Mouse (Mus musculus): ENCODE results near the gene Gapdhs.
"Not testable (repeated sequence)": the region's sequence is repeated elsewhere in the genome, so short reads cannot be mapped to it uniquely, and the experiment has no call there.

Gene Gapdhs

DNA sequence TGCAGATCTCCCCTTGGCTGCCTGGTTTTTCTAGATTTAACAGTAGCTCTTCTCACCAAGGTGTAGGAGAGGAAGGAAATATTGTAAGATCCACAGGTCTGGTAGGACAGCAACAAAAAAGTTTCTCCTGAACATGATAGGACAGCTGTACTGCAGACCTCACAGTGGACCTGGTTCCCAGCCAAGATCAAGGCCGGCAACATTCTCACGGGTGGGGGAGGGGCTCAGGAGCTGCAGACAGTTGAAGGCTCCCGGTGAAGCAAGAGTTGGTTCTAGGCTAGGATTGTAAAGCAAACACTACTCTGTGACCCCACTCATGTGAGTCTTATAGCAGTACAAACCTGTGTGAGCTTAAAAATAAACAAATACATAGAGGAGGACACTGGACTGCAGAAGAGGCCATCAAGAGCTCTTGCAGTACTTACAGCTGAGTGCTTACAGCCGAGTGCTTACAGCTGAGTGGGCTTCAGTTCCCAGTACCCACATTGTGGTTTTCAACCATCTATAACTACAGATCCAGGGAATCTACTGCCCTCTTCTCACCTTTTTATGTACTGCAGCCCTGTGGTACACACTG lies 629 bp upstream of the Gapdhs start:
- DNase-seq, result no peak

DNA sequence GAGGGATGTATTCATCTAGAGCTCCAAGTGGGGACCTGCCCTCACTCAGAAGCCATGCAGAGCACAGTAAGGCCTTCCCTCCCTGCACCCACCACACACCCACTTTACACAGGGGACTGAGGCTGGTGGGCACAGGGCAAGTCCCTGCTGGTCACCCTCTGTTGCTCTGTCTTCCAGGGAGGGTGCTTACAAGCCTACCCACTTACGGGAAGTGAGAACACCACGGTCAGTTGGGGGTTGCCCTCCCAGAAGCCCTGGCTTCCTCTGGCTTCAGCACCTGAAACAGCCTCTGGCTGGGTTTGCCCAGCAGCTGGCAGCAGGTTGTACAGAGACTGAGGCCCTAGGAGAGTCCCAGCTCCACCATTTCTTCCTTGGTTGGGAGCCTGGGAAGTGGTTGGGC lies 911 bp downstream of the Gapdhs start:
- not testable (repeated sequence) for DNase-seq

DNA sequence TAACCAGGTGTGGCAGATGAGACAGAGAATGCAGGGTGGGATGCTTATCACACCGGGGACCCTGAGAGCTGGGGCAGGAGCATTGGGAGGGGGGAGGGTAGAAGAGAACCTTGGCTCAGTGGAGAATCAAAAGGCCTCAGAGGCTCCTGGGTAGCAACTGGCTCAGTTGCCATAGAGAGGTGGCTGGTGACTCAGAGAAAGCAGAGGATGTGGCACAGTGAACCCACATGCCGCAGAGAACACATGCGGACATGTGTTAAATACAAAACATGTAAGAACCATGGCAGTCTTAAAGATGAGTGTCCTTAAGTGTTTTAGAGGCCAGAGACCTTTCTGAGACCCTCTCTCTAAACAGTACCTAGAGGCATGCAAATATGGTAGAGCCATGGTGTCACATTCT lies 7.3 kb downstream of the Gapdhs start:
- DNase-seq, result no peak

DNA sequence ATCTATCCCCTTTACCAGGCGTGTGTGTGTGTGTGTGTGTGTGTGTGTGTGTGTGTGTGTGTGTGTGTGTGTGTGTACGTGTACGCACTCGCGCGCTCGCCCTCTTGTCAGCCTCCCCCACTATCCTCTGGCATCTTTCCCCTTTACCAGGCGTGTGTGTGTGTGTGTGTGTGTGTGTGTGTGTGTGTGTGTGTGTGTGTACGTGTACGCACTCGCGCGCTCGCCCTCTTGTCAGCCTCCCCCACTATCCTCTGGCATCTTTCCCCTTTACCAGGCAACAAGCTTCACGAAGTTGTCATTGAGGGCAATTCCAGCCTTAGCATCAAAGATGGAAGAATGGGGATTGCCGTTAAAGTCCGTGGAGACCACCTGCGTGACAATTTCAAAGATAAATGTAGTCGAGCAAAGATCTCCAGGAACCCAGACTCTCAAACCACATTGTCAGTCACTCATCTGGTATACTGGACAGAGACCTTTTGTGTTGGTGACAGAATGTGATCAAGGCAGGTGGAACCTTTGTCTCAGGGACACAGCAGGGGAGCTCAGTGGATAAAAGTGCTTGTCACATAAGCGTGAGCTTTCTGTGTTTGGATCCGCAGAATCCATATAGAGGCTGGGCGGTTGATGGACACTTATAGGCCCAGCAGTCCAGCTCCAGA lies 13.3 kb downstream of the Gapdhs start:
- peak; percentile 26 to 35 for DNase-seq

DNA sequence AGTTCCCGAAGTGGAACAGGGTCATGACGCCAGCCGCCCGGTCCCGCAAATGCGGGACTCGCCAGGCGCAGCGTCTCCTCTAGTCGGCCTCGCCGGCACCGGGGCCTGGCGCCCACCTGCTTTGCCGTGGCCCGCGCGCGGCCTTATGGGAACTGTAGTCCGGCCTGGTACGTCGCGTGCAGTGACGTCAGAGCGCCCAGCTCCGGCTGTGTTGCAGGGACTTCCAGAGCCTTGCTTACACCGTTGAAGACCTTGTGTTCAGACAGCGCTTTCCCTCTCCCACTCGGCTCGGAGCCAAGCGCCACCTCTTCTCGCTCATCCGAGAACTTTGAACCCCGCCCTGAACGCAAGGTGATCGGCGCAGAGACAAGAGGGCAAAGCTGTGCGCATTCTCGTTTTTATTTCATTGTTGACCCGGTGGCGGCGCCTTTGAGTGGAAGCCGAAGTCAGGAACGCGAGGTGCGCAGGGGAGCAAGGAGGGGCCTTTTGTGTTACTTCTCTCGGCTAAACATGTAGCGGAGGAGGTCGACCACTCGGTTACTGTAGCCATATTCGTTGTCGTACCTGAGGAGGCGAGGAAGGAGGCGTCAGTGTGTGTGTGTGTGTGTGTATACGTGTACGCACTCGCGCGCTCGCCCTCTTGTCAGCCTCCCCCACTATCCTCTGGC lies 14.0 kb downstream of the Gapdhs start, which contains the start of gene Tmem147:
Gene Tmem147 (minus strand): TSS at position 145 of the 668 bp plus-strand sequence.
- peak; percentile 96 to 98 for DNase-seq

DNA sequence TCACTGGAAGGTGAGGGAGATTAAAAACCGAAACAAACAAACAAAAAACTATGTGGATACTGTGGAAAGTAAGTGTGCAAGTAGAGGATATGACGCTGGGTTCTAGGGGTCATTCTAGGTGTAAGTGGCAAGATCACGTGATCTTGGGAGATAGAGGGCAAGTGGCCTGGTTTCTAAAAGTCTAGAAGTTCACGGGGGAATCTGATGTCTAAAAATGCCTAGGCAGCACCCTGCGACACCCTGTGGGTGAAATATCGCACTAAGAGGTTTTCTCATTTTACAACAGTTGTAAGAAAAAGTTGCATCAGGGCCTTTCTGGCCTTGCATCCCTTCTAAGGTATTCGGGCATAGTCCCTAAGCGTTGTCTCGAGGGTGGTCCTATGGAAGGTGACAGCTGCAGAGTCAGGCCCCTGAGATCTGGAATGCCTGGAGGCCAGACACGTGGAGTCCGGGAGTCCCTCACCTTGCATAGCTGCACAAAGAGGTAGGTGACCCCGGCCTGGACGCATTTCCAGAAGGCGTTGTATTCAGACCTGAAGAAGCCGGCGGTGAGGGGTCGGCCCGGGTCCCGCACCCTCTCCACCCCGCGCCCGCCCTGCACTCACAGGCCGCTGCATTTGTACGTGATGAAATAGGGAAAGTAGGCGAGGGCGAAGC lies 14.6 kb downstream of the Gapdhs start:
- no peak for DNase-seq

DNA sequence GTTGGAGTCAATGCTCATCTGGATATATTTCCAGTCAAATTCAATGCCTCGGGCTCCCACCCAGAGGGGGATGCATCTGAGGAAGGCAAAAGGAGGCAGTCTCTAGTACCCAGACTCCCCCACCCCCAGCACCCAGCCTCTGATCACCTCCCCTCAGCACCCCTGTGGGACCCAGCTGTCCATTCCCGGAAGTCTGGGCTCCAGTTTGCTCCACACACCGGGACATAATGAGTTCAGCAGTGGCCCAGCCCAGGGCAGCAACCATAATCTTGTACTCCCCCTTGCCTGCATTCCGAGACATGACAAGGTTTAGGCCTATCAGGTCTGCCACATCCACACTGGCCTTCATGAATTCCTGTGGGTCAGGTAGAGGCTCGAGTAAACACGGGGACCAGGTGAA lies 15.3 kb downstream of the Gapdhs start:
- DNase-seq, result no peak

DNA sequence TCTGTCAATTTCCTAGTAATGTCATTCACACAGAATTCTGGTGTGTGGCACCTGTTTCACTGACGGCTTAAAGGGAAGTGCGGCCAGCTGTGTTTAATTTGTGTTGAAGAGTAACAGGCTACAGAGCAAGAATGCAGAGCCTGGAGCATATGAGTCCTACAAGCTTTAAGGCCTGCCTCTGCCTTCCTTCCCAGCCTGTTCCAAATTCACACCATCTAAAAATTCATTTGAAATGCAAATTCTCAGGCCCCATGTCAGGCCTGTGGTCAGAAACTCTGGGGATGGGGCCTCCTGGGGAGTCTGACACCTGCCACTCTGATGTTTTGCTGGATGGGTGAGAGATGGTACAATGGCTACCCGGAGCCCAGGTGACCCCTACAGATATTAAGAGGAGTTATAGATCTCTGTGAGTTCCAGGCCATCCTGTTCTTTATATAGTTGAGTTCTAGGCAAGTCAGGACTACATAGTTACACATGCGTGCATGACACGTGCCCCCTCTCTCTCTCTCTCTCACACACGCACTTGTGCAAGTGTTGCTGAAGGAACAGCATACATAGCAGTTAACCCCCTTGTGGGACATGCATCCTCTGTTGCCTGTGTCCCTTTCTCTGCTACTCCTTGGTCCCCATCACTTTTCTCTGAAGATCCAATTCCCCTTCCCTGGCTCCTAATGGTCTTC lies 20.1 kb downstream of the Gapdhs start:
- no peak for DNase-seq

DNA sequence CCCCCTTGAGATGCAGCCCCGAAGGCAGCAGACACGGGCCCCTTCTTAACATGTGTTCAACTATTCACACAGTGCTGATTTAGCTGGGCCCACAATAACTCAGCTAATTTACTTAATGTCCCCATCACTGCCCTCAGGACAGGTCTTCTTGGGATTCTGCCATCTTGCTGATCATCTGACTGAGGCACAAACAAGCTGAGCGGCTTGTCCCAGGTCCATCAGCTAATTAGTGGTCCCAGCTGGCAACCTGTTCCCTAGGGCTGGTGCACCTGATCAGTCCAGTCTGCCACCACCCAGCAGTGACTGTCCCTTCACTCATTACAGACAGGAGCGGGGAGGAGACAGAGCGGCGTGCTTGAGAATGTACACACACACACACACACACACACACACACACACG lies 22.2 kb downstream of the Gapdhs start:
- peak; percentile 26 to 37 for DNase-seq

DNA sequence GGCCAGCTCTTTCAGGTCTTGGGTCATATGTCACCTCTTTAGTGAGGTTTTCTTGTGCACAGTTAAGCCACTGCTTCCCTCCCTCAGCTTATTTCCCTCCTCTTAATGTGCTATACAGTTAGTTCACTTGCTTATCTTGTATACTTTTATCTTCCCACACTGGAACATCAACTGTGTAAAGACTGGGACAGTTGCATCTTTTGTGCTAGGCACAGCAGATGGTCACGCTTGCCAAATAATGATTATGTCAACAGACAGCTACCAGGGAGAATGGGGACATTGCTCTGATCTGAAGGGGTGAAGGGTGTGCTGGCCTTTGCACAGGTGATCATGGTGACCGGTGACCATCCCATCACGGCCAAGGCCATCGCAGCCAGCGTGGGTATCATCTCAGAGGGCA lies 23.8 kb downstream of the Gapdhs start:
- DNase-seq, result no peak

DNA sequence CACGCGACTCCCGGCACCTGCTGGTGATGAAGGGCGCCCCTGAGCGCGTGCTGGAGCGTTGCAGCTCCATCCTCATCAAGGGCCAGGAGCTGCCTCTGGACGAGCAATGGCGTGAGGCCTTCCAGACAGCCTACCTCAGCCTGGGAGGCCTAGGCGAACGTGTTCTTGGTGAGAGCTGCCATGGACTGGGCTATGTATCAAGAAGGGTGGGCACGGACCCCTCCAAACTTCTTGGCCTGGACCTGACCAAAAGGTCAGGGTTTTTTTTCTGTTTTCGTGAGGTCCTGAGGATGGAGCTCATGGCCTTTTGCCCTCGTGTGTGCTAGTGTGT lies 25.8 kb downstream of the Gapdhs start:
- no peak for DNase-seq

DNA sequence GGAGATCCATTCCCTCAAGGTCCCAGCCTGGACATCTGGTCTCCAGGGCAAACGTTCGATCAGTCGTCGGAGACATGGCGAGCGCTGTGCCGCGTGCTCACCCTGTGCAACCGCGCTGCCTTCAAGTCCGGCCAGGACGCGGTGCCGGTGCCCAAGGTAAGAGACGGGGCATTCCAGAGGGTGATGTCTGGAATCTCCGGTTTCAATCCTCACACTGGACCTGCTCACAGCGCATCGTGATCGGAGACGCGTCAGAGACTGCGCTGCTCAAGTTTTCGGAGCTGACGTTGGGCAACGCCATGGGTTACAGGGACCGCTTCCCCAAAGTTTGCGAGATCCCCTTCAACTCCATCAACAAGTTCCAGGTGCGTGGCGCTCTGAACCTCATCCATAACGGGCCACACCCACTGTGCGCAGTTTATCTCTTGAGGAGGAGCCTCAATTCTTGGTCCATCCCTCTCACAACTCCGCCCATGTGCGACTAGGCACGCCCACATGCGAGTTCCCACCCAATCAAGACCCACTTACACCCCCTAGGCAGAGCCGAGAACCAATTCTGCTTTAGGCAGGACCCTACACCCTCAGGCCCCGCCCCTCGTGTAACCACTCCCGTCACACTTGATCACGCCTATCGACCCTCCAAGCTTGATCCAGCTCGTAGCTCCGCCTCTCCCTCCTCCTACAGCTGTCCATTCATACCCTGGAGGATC lies 26.3 kb downstream of the Gapdhs start:
- DNase-seq, result no peak

DNA sequence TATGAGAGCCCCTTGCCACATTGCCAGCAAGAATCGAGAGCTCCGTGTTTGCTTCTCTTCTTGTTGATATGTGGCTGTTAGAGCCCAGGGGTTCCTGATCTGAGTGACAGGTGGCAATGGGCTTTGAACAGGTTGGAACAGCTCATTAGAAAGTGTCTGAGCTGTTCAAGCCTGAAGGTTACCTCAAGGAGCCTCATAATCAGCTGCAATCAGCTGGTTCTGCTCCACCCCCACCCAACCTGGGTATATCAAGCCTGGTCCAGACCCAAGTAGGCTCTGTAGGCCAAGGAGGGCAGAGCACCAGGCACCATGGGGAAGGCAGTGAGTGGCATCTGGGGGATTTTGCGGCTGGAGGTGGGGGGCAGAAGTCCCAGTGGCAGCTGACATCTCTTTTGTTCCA lies 31.5 kb downstream of the Gapdhs start, which contains the start of gene Atp4a:
Gene Atp4a (plus strand): TSS at position 268 of the 400 bp plus-strand sequence.
- no peak for DNase-seq

DNA sequence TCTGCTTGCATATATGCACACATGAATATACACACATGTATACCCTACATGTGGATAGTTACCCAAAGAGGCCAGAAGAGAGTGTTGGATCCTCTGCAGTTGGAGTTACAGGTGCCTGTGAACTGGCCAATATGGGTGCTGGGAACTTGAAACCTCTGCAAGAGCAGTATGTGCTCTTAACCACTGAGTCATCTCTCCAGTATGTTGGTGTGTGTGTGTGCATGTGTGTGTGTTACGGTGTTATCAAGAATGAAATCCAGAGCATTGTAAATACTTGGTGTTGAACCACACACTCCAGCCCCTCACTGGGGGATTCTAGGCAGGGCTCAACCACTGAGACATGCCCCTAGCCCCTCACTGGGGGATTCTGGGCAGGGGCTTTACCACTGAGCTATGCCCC lies 36.0 kb downstream of the Gapdhs start:
- DNase-seq, result no peak

DNA sequence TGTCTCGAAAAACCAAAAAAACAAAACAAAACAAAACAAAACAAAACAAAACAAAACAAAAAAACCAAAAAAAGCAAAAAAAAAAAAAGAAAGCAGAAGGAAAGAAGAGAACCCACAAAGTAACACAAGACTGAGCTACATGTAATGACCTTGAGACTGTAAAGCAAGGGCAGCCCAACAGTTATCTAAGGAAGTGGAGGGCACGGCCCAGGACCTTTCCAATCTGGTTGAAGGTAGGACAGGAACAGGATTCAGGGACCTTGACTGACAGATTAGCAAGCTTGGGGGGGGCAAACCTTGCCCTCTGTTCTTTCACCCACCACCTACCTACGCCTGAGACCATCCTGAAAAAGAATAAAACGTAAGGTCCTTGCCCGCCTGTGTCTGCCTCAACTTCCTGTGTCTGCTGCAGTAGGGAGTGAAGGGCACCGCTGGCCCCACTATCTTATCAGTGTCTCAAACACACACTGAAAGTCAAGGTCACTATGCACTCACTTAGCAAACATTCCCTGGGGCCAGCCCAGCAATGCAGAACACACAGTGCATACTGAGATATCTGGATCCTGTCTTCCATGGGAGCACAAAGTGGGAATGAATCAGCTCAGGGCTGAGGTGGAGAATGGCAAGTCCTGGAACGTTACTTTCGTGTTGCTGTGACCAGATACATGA lies 37.1 kb downstream of the Gapdhs start:
- no peak for DNase-seq

DNA sequence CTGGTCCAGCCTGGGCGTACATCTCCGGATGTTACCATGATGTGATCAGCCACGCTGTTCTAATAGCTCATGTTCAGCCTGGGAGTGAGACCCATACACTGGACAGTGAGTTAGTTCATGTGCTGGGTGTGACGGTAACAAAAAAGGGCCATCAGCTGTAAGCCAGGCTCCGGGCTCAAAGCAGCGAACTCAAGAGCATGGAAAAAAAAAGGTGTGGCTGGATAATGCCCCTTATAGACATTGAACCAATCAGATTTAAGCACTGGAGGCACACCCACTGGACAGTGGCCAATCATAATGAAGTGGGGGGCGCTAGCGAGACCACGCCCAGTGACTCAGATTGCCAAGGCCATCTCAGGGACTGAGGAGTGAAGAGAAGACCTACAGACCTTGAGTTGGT lies 44.9 kb downstream of the Gapdhs start, which contains the start of gene 2200002J24Rik:
Gene 2200002J24Rik (plus strand): TSS at position 338 of the 400 bp plus-strand sequence.
- no peak for DNase-seq

DNA sequence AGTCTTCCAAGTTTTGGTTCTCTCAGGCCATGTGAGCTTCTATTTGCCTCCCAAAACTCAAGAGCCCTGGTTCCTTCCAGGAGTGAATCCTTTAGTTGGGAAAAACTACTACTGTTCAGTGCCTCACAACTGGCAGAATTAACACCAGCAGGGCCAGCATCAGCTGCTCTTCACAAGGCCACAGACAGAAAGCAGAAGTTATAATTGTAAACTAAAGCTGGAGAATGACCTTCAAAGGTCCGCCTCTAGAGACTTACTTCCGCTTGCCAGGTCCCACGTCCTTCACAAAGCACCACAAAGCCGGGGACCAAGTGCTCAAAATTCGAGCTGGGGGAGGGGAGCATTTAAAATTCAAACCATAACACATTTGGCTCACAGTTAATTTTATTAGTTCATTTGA lies 45.4 kb downstream of the Gapdhs start:
- DNase-seq, result no peak

DNA sequence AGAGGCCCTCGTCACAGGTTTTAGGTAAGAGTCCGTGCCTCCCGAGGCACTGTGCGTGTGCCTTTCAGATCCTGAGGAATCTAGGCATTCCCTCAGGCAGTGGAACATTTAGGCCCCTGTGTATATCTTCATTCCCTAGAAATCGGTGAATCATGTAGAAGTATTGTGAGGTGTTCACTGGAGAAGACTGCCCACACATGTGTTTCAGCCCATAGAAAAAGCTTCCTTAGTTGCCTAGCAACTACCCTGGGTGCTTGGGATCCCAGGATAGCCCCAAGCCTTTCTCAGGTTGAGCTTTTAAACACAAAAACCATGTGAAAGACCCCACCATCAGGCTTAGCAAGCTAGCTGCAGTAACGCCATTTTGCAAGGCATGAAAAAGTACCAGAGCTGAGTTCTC lies 55.2 kb downstream of the Gapdhs start:
- DNase-seq, result no peak

DNA sequence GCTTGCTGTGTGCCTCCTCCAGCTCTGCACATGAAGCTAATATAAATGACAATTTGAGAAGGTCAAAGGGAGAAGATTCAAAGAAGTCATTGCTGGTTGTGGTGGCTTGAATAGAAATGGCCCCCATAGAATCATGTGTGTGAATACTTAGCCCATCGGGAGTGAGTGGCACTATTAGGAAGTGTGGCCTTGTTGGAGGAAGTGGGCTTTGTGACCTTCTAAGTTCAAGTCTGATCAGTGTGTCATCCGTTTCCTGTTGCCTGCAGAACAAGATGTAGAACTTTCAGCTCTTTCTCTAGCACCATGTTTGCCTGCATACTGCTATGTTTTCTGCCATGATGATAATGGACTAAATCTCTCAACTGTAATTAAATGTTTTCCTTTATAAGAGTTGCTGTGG lies 60.1 kb downstream of the Gapdhs start:
- no peak for DNase-seq

DNA sequence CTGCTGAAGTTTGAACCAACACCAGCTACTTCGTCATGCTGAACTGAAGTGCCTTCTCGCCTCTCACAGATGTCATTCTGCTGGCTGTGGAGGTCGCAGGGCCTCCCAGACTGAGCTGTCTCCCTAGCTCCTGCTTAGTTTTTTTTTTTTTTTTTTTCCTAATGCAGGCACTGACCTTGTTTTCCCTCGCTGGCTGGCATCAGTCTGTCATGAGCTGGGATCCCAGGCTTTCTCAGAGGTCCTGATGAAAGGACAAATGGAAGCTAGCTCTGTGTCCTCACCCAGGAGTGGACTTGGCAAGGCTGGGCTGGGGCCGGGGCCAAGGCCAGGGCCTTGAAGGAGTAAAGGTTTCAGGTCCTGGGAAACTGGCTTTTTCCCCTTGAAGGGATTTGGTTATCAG lies 61.6 kb downstream of the Gapdhs start:
- no peak for DNase-seq
